Mouse (Mus musculus) monocyte, adult 2 months (primary cell): ENCODE measurements around the gene Nepn.

ENCODE experiments used
- DNase-seq, 2 experiments: peaks; one replicate each; pipeline ENCODE4 v3.0.0; 2022; ENCODE audit warnings: low spot score in 2 of 2, low read depth in 1 of 2

Gene Nepn

DNA sequence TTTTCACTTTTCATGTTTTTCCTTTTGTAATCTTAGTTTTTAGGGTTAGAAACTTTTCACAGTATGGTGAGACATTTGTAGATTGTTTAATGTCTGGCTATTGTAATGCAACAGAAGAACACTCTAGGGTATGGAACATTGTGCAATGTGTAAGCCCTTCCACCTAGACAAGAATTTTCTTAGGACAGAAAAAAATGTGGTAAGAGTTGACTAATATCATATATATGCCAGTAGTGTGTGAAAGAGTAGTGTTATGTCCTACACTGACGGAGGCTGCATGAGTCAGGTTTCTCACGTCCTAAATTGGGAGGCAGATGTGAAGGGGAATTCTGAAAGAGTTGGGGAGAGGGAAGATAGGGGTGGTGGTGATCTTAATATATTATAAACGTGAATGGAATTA is 10.9 kb downstream of the Nepn start:
- no peak for DNase-seq

DNA sequence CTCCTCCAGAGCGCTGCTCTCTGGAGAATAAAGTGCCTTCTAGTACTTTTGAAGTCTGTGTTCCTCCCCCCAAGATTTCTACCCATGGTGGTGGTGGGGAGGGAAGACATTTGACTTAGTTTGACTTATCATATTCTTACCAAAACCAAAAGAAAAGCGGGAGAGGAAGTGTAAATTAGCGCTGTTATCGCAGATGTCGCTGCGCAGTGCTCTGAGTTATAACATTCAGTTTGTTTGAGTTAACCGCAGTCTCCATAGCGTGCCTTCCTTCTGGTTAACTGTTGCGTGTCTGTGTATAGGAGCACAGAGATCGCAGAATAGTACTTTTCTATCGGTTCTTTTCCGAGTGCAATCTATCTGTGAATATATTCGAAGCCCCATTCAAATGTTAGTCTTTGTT is 16.4 kb downstream of the Nepn start:
- DNase-seq, result no peak

DNA sequence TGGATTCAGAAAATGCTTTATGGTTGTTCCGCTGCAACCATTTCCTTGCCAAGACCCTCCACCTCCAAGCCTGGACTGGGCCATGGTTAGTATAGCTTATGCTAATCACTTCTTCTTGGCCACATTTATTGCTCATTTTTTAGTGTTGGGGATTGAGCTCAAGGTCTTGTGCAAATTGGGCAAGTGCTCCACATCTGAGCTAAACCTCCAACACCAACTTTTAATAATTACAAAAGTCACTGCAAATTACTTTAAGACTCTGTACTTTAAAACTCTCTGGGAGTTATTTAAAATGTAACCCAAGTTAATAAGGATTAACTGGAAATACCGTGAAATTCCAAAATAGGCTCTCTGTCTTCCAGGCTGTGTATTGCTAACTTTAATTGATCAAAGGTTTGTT is 18.8 kb downstream of the Nepn start:
- no peak for DNase-seq

DNA sequence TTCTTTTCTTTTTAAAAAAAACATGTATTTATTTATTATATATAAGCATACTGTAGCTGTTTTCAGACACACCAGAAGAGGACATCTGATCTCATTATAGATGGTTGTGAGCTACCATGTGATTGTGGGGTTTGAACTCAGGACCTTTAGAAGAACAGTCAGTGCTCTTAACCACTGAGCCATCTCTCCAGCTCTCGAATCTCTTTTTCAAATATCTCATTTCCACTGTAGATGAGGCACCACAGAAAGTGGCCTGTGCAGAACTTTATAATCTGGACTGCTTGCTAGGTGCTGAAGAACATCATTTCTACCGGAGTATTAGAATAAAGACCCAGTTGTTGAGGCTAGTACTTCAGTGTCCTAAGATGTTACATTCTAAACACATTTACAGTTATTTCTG is 26.2 kb downstream of the Nepn start:
- no peak for DNase-seq

DNA sequence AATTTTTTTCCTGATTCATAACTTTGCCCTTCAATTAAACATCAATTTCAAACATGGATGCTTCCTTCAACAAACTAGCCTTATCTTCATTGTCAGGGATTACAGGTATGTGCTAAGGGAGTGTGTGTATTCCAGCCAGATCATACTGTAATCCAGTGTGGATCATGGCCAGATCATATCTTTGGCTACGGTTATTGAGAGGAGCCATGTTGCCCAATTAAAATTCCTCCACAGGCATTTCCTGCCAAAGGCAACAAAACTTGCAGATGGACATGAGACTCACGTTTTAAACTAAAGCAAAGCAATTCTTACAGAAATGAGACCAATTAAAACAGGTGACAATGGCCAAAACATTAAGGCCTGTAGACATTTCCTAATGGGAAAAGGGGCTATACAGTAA is 27.7 kb downstream of the Nepn start:
- no peak for DNase-seq

DNA sequence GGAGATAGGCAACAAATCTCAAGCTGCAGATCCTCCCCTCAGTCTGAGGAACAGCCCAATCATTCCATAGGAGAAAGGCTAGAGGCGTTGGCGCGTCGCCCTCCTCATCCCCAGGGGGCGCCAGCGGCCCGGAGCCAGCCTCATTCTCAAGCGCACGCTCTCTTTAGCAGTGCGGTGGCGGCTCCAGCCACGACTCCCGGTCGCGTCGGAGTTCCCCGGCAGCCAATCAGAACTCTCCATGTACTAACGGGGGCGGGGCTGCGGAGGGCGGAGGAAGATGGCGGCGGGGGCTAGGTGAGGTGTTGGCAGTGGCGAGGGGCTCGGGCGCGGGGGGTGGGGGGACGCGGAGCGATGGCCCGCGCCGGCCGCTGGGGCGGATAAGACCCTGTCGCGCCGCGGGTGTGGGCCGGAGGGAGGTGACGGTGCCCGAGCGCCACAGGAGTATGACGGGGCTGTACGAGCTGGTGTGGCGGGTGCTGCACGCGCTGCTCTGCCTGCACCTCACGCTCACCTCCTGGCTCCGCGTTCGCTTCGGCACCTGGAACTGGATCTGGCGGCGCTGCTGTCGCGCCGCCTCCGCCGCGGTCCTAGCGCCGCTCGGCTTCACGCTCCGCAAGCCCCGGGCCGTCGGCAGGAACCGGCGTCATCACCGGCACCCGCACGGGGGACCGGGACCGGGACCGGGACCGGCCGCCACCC is 28.7 kb downstream of the Nepn start, which contains the start of gene Nus1:
Gene Nus1 (plus strand): TSS at position 249 of the 699 bp plus-strand sequence.
- peak; percentile 76 to 89 for DNase-seq

DNA sequence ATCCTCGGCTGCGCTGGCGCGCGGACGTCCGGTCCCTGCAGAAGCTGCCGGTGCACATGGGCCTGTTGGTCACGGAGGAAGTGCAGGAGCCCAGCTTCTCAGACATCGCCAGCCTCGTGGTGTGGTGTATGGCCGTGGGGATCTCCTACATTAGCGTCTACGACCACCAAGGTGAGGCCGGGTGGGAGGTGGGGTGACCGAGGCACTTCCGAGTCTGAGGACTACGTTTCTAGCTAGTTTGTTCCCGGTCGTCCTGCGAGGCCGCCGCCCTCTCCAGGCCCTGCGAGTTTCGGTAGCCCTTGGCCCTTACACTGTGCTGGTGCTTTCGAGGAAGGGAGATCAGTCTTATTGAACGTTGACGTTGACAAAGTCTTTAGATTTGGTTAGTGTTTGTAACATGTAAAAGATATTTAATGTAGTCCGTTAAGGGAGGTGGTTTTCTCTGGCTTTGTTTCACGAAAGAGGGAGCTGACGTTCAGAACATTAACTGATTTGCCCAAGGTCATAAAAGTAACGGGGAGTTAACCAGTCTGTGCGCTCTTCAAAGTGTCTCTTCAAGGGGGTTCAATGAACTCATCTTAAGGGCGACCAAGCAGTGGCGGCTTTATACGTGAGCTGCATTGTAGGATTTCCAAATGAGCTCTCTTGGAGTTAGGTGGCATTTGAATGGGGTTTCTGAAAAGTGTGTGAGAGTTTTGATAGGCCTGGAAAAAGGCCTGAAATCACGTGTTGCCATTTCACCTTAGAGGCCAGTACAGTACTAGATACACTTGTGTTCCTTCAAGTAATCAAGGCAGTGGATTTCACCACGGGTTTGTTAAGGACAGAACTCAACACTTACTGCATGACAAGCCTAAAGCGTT is 29.5 kb downstream of the Nepn start:
- peak in 1 of 2 experiments; percentile 3 for DNase-seq

DNA sequence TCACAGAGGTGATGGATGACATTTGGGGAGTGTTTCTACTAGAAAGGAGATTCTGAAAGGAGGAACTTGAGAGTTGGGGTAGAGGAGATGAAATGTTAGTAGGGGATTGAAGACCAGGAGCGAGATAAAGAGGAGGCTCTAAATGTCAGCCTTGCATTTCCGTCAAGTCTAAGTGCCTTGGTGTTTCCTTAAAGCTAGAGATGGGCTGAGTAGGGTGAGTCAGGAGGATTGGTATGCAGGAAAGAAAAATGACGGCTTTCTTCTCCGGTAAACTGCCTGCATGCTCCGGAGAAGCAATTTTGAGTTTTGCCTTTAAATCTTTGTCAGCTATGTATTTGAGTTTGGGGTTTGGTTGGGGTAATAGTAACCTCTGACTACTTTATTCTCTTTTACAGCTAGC is 30.2 kb downstream of the Nepn start:
- DNase-seq, result no peak

DNA sequence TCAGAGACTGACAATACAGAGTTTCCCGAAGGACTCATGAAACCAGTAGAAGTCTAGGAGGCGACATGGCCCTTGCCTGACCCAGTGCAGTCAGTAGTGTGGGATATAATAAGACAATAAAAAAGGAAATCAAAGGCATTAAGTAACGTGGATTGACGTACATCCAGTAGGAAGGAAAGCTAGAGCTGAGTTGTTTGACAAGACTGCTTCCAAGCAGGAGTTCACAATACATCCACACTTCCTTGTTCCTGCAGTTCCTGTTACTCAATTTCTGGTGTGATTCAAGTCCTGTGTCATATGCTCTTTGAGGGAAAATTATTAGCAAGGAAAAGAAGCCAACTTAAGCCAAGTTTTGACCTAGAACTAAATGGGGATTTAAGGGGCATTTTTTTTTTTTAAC is 30.6 kb downstream of the Nepn start:
- no peak for DNase-seq

DNA sequence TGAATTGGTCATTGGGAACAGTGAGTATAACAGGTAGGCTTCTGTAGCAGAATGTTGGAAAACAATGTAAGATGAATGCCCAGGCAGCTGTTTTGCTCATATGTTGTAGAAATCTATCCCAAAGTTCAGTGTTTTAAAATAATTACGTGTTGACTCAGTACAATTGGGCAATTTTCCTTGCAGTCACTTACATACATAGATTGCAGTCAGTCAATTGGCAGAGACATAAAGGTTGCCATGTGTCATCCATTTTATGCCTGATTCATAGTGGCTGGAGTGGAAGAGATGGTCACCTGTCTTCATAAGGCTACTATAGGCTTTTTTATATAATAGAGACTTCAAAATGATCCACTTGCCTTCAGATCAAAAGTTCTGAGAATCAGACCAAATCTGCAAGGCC is 31.8 kb downstream of the Nepn start:
- DNase-seq, result no peak

DNA sequence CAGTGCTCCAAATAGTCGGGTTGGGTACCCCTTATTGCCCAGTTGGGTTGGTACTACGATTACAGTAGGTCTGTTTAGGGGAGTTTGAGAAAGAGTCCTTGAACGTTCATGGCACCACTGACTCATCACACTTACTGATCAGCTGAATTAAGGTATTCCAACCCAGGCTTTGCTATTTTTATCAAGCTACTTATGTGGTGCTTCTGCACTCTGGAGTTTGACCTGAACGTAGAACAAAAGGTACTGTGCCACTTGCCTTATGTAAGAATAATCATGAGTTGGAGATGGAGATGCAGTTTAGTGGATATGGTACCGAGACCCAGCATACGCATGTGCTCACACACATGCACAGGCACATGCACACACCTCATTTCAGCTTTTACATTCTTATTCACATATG is 32.9 kb downstream of the Nepn start:
- DNase-seq, result no peak

DNA sequence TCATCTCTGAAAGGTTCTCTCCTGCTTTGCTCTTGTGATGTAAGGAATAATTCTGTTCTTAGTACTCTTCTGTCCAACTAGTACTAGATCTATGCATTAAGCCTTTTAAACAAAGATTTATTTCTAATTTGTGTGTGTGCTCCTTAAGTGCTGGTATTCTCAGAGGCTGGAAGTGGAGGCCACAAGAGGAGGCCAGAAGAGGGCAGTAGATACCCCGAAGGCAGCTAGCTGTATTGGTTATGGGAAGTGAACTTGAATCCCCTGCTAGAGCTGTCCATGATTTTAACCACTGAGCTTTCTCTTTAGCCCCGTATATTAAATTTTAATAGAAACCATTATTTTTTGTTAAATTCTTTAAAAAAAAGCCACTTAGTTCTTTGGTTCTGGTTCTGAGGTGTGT is 34.3 kb downstream of the Nepn start:
- DNase-seq, result no peak

DNA sequence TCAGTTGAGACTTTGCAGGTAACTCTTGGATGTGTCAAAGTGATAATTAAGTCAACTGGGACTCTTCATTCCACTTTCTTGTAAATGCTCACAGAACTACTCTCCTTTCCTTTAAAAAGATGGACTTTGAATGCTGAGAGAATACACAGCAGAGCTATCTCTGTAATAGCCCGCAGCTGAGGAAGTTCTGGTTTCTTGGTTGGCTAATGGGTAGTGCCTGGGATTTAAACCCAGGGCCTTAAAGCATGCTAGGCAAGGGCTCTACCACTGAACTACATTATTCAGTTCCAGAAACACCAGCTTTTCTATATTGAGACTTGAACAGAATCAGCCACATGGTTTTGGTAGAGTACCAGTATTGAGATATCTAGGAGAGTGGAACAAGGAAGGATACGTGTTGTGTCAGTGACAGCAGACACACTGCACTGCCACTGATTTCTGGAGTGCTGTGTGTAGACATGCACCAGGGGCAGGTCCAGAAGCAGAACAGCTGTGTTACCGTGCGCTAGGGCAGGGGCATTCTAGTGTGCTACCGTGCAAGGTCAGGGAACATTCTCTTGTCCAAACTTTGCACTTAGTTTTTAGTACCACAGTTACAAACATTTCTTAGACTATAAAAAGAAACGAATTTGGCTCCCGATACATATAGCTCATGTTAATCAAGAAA is 37.7 kb downstream of the Nepn start:
- no peak for DNase-seq

DNA sequence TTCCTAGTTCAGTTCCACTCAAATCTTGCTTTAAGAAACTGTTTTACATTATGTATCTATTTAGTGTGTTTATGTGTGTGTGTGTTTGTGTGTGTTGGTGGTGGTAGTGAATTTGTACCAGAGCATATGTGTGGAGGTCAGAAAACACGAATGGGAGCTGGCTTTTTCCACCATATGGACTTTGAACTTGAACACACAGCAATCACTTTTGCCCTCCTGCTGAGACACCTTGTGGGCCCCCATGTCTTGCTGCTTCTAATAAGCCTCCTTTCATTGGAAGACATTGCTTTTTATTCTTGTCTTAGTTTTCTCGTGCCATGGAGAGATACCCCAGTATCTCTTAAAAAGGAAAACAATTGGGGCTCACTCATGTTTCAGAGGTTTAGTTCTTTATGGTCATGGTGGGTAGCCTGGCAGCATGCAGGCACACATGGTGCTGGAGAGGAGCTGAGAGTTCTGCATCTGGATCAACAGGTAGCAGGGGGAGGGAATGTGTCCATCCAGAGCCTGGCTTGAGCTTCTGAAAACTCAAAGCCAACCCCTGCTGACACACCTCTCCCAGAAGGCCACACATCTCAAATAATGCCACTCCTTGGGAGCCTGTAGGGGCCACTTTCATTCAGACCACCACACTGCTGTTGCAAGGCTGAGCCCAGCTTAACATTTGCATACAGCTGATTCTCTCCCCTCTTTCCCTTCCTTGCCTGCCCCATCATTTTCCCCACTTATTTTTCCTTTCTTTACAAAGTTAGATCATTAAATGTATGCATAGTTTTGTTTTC is 39.1 kb downstream of the Nepn start:
- DNase-seq, result no peak

DNA sequence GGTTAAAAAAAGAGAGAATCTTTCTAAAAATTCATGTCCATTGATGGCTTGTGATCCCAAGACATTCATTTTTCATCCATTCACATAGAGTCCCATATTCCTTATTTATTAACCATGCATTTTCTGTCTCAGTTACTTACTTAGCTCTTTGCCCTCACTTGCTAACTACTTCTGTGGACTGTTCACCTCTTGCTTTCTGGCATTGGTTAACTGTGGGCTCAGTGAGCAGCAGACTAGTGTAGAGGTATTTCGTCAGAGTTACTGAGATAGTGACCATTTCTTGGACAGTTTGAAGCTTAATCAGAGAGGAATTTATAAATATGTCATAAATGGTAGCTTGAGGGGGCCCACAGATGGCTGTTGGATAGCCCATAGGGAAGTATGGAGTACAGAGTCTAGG is 42.2 kb downstream of the Nepn start:
- DNase-seq, result no peak

DNA sequence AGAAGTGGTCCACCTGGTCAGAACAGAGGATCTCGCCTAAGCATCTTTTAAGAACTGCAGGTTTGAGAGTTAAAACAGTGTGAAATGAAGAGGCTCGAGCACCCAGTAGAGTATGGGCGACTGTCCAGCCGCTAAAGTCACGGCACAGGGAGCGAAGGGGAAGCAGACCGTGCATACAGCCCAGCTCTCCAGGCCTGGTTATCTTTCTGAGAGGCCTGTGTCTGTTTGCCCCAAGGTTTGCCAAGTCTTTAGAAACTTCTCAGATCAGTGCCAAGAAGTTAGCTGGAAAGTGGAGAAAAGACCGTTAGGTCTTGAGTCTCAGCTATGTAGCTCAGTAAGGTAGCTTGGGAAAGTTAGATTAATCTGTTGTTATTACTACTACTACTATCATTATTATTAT is 46.1 kb downstream of the Nepn start:
- no peak for DNase-seq
